Mouse (Mus musculus) brain, embryonic 14.5 days (tissue): Measurements from ENCODE around the gene Tubd1.

Source experiments
- CTCF ChIP-seq: fragments of 200-500 bp; IDR thresholded peaks from 2 replicates; pipeline ENCODE4 v1.5.1; 2012; ENCODE audit warnings: inconsistent platforms, mild to moderate bottlenecking, moderate library complexity, borderline replicate concordance; ENCODE audit not compliant: insufficient read depth, insufficient read length; ENCODE audit errors: extremely low read depth
- POLR2A ChIP-seq: fragments of 200-500 bp; IDR thresholded peaks from 2 replicates; pipeline ENCODE4 v1.6.1; 2012; ENCODE audit warnings: mild to moderate bottlenecking, inconsistent platforms, borderline replicate concordance; ENCODE audit not compliant: poor library complexity, insufficient read depth, insufficient read length, severe bottlenecking; ENCODE audit errors: extremely low read depth

- TF ChIP-seq POLR2A, result no peak
- no peak for TF ChIP-seq CTCF
Observed at GRCm38 (mm10) chr11:86593443-86593842, 48.7 kb downstream of the Tubd1 start.
